In the genomic region with DNA sequence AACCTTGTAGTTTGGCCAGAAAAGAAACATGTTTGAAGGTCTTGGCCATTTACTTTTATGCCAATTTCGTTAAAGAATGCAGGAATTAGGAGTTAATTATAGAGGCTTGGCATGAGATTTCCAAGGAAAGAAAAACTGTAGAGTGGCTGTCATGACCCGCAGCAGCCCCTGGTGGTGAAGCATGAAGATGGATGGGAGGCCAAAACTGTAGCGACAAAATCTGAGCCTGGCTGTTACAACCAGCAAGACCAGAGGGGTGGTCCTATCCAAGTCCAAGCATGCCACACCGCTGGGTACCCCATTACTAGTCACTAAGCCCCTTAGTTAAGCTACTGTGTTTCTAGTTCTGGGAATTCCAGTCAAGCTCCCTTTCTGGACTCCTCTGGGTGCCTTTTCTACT, we compare ENCODE assay signal across 23 mouse cellular contexts. TPM values are rescaled to one million over a fixed set of nuclear protein-coding genes. Genes with fewer than 3 reads are reported as not detected.
DNase-seq lines count a peak whose midpoint lies in the region; ATAC-seq and TF ChIP-seq lines count a peak whose summit lies in the region.
"Had no signal": no experiment of that assay in that cellular context is flagged by ENCODE, and none has a peak within 500 bp of the region (broad histone marks: within the 10 kb centered on the region; RNA-seq: fewer than 3 reads in every experiment).

No protein-coding gene starts in this region.

- peaks cover 5% of the 10 kb centered on the region for H3K36me3 ChIP-seq in heart, adult 2 months (ENCODE audit: control insufficient read depth, insufficient read depth, low read length)
- peaks cover 28% of the 10 kb centered on the region for H3K36me3 ChIP-seq in liver, embryonic 14.5 days (replicated peaks; ENCODE audit: control insufficient read depth, insufficient read depth, low read depth)
- H3K36me3 ChIP-seq in liver, embryonic 11.5 days (ENCODE audit: control insufficient read depth, insufficient read depth, low read length): peaks cover 22% of the 10 kb centered on the region
- H3K36me3 ChIP-seq in ES-Bruce4 (ENCODE audit: control insufficient read depth, insufficient read depth, low read length, poor library complexity, severe bottlenecking): peaks cover 21% of the 10 kb centered on the region
- peaks cover 32% of the 10 kb centered on the region for H3K36me3 ChIP-seq in midbrain, embryonic 14.5 days (ENCODE audit: control insufficient read depth, insufficient read depth, low read length)

- no peaks in the 10 kb centered on the region for H3K27me3 ChIP-seq in heart, adult 2 months (ENCODE audit: control insufficient read depth, insufficient read depth, low read length)
- no peaks in the 10 kb centered on the region for H3K27me3 ChIP-seq in liver, embryonic 14.5 days (ENCODE audit: control insufficient read depth, insufficient read depth, low read length)
- H3K27me3 ChIP-seq in liver, embryonic 11.5 days (replicated peaks; ENCODE audit: control insufficient read depth, insufficient read depth, low read length): no peaks in the 10 kb centered on the region
- H3K27me3 ChIP-seq in ES-Bruce4 (ENCODE audit: control insufficient read depth, insufficient read depth, low read length, poor library complexity, severe bottlenecking): no peaks in the 10 kb centered on the region
- no peaks in the 10 kb centered on the region for H3K27me3 ChIP-seq in midbrain, embryonic 14.5 days (ENCODE audit: control insufficient read depth, insufficient read depth, low read length)
- H3K27me3 ChIP-seq: CH12.LX; embryonic facial prominence, embryonic 15.5 days; heart, embryonic 13.5 days; hindbrain, embryonic 15.5 days; liver, embryonic 13.5 days had no signal

- no peaks in the 10 kb centered on the region for H3K79me2 ChIP-seq in heart, adult 2 months (replicated peaks; ENCODE audit: control insufficient read depth, insufficient read depth, low read length)

- H3K9ac ChIP-seq in heart, adult 2 months (ENCODE audit: low read depth, low read length): no peak overlapping the region
- H3K9ac ChIP-seq in liver, embryonic 14.5 days (replicated peaks): no peak overlapping the region
- H3K9ac ChIP-seq in liver, embryonic 11.5 days (ENCODE audit: low read depth, low read length): no peak overlapping the region
- no peak overlapping the region for H3K9ac ChIP-seq in ES-Bruce4 (ENCODE audit: low read depth, poor library complexity, severe bottlenecking)
- no peak overlapping the region for H3K9ac ChIP-seq in midbrain, embryonic 14.5 days (replicated peaks; ENCODE audit: low read length)
- H3K9ac ChIP-seq: embryonic facial prominence, embryonic 15.5 days; heart, embryonic 13.5 days; hindbrain, embryonic 15.5 days; liver, embryonic 13.5 days had no signal

- peak; percentile 17; the same call in 1 of the 2 replicates for TF ChIP-seq CTCF in heart, adult 2 months (IDR thresholded peaks at IDR 0.05)
- peak; percentile 53 for TF ChIP-seq CTCF in liver, embryonic 14.5 days (IDR thresholded peaks at IDR 0.05; ENCODE audit: low read depth)
- TF ChIP-seq CTCF in ES-Bruce4 (IDR thresholded peaks at IDR 0.05; ENCODE audit: low read depth, low read length): peak; percentile 36

- H3K4me1 ChIP-seq in heart, adult 2 months (ENCODE audit: control insufficient read depth, insufficient read depth, low read length): no peaks in the 10 kb centered on the region
- H3K4me1 ChIP-seq in liver, embryonic 14.5 days (replicated peaks; ENCODE audit: control insufficient read depth in 2 of 2, insufficient read depth in 2 of 2, low read length in 1 of 2): peaks cover 13% of the 10 kb centered on the region in 2 experiments
- H3K4me1 ChIP-seq in liver, embryonic 11.5 days (replicated peaks; ENCODE audit: control insufficient read depth, insufficient read depth, low read length): peaks cover 3% of the 10 kb centered on the region
- H3K4me1 ChIP-seq in ES-Bruce4 (ENCODE audit: control insufficient read depth, insufficient read depth, low read length): no peaks in the 10 kb centered on the region
- H3K4me1 ChIP-seq in midbrain, embryonic 14.5 days (ENCODE audit: control insufficient read depth, insufficient read depth, low read length): no peaks in the 10 kb centered on the region
- H3K4me1 ChIP-seq: embryonic facial prominence, embryonic 15.5 days; heart, embryonic 13.5 days; hindbrain, embryonic 15.5 days; limb, embryonic 10.5 days had no signal

- WGBS in heart, adult 2 months: 39% methylated on average over 4 of the region's 4 CpGs
- 42% methylated on average over 4 of the region's 4 CpGs for WGBS in liver, embryonic 14.5 days (ENCODE audit: insufficient replicate concordance)
- 44% methylated on average over 4 of the region's 4 CpGs for WGBS in liver, embryonic 11.5 days
- 56% methylated on average over 4 of the region's 4 CpGs for WGBS in midbrain, embryonic 14.5 days

- no peak overlapping the region for H3K4me3 ChIP-seq in heart, adult 2 months
- H3K4me3 ChIP-seq in liver, embryonic 14.5 days (ENCODE audit: insufficient read depth in 1 of 2, low read depth in 2 of 2, low read length in 2 of 2): no peak overlapping the region
- H3K4me3 ChIP-seq in liver, embryonic 11.5 days (ENCODE audit: low read depth, low read length): no peak overlapping the region
- H3K4me3 ChIP-seq in ES-Bruce4 (ENCODE audit: low read depth, low read length): no peak overlapping the region
- H3K4me3 ChIP-seq in midbrain, embryonic 14.5 days (replicated peaks; ENCODE audit: low read depth, low read length): no peak overlapping the region
- H3K4me3 ChIP-seq: embryonic facial prominence, embryonic 15.5 days; gastrocnemius, adult 2 months; heart, embryonic 13.5 days; hindbrain, embryonic 15.5 days; limb, embryonic 10.5 days; liver, embryonic 13.5 days had no signal

- H3K9me3 ChIP-seq in liver, embryonic 14.5 days (ENCODE audit: control insufficient read depth, low read length): no peaks in the 10 kb centered on the region
- no peaks in the 10 kb centered on the region for H3K9me3 ChIP-seq in liver, embryonic 11.5 days (ENCODE audit: control insufficient read depth, low read length)
- no peaks in the 10 kb centered on the region for H3K9me3 ChIP-seq in ES-Bruce4 (replicated peaks; ENCODE audit: control insufficient read depth, insufficient read depth, low read length, poor library complexity, severe bottlenecking)
- H3K9me3 ChIP-seq in midbrain, embryonic 14.5 days (ENCODE audit: control insufficient read depth, low read length): no peaks in the 10 kb centered on the region
- H3K9me3 ChIP-seq: embryonic facial prominence, embryonic 15.5 days; heart, embryonic 13.5 days; hindbrain, embryonic 15.5 days; limb, embryonic 10.5 days; liver, embryonic 13.5 days had no signal

- no peak overlapping the region for H3K4me2 ChIP-seq in liver, embryonic 14.5 days (ENCODE audit: low read depth)
- no peak overlapping the region for H3K4me2 ChIP-seq in liver, embryonic 11.5 days
- no peak overlapping the region for H3K4me2 ChIP-seq in midbrain, embryonic 14.5 days (ENCODE audit: low read length)
- H3K4me2 ChIP-seq: embryonic facial prominence, embryonic 15.5 days; heart, embryonic 13.5 days; hindbrain, embryonic 15.5 days; liver, embryonic 13.5 days had no signal

- H3K27ac ChIP-seq in heart, adult 2 months: no peak overlapping the region
- no peak overlapping the region for H3K27ac ChIP-seq in liver, embryonic 14.5 days
- H3K27ac ChIP-seq in liver, embryonic 11.5 days (ENCODE audit: low read depth, low read length): no peak overlapping the region
- H3K27ac ChIP-seq in ES-Bruce4 (ENCODE audit: insufficient read depth, low read length): no peak overlapping the region
- H3K27ac ChIP-seq in midbrain, embryonic 14.5 days (replicated peaks; ENCODE audit: low read depth, low read length): no peak overlapping the region
- H3K27ac ChIP-seq: embryonic facial prominence, embryonic 15.5 days; gastrocnemius, adult 2 months; heart, embryonic 13.5 days; hindbrain, embryonic 15.5 days; limb, embryonic 10.5 days had no signal

- intact Hi-C loops in heart, adult 2 months (cut with DNase I): loop anchor here (5.0 kb wide), 1 partner anchor 201 kb away; no protein-coding TSS in a partner anchor

- no peak for TF ChIP-seq POLR2A in heart, adult 2 months (IDR thresholded peaks at IDR 0.05; ENCODE audit: insufficient read depth, low read depth, low read length)
- no peak for TF ChIP-seq POLR2A in ES-Bruce4 (IDR thresholded peaks at IDR 0.05; ENCODE audit: insufficient read depth, low read length)

- no peak for ATAC-seq in liver, embryonic 14.5 days (ENCODE audit: insufficient read depth)
- no peak for ATAC-seq in liver, embryonic 11.5 days (replicated peaks; ENCODE audit: low FRiP score)
- ATAC-seq in common myeloid progenitor, adult 5-6 weeks (replicated peaks; ENCODE audit: low read depth, poor library complexity, severe bottlenecking): 0 out of 2 replicates have a peak, but pooled peaks have one; percentile 34
- ATAC-seq in midbrain, embryonic 14.5 days (ENCODE audit: low FRiP score, low TSS enrichment): no peak
- ATAC-seq: forebrain, embryonic 16.5 days had no signal

- DNase-seq in heart, adult 2 months: no peak
- no peak for DNase-seq in heart, adult 9 months (ENCODE audit: low spot score in 2 of 2)
- no peak for DNase-seq in liver, embryonic 14.5 days (ENCODE audit: low read depth in 3 of 3, low spot score in 3 of 3)
- no peak for DNase-seq in liver, embryonic 11.5 days (ENCODE audit: low spot score)
- no peak for DNase-seq in frontal cortex, postnatal 14 days (ENCODE audit: low spot score in 2 of 2)
- no peak for DNase-seq in midbrain, embryonic 14.5 days
- DNase-seq: adrenal gland, postnatal 14 days; cerebellum, adult 11 months; cerebellum, postnatal 10 days; gastrocnemius, adult 2 months; heart, postnatal 36 days; kidney, adult 18-20 months; liver, embryonic 13.5 days; lung, postnatal 10 days; thymus, postnatal 25 days had no signal

- TF ChIP-seq EP300 in heart, adult 2 months (IDR thresholded peaks at IDR 0.05; ENCODE audit: insufficient read depth, low read depth, low read length): no peak
- no peak for TF ChIP-seq EP300 in liver, embryonic 14.5 days (IDR thresholded peaks at IDR 0.05; ENCODE audit: low read depth)
- TF ChIP-seq EP300 in ES-Bruce4 (IDR thresholded peaks at IDR 0.05; ENCODE audit: insufficient read depth, low read depth, low read length): no peak

RNA-seq across cellular contexts. Expression of a gene that starts 9.7 kb away (rescaled TPM):
- total RNA-seq in heart, adult 2 months (2021): 10 to 100 TPM; 47.8 to 51.1 TPM
- polyA plus RNA-seq in heart, adult 2 months (2012; rRNA removed): 20.4 and 35.6 TPM in 2 replicates
- polyA plus RNA-seq in liver, embryonic 14.5 days (2012; rRNA removed): 58.1 and 104 TPM in 2 replicates
- 135 and 152 TPM in 2 replicates for polyA plus RNA-seq in liver, embryonic 14.5 days (2014; fragmentation: Nextera tagmentation; extraction: Ambion mirVana)
- 272 and 278 TPM in 2 replicates for polyA plus RNA-seq in liver, embryonic 11.5 days (2014; fragmentation: Nextera tagmentation; extraction: Ambion mirVana)
- 186 and 192 TPM in 2 replicates for polyA plus RNA-seq in ES-Bruce4 (2011; ENCODE audit: insufficient read depth, insufficient read length, low read depth, missing spikeins)
- 173 and 237 TPM in 2 replicates for total RNA-seq in common myeloid progenitor, adult 5-6 weeks (2017)
- 221 and 246 TPM in 2 replicates for polyA plus RNA-seq in midbrain, embryonic 14.5 days (2014; fragmentation: Nextera tagmentation; extraction: Ambion mirVana)
